Mouse (Mus musculus) limb, embryonic 14.5 days (tissue): ENCODE results near the gene Elmo1. TPM values are rescaled to one million over a fixed set of nuclear protein-coding genes. Genes with fewer than 3 reads are reported as not detected.
A peak's percentile ranks its signal among the peaks of the same experiment; 100 is the strongest.

ENCODE experiments used
- ATAC-seq: fragments of 200-750 bp; cut with Nextera tagmentation; 2 replicates; pipeline ENCODE4 v1.8.0; 2017; ENCODE audit warnings: low read depth, moderate number of reproducible peaks, moderate TSS enrichment; ENCODE audit not compliant: low FRiP score
- DNase-seq: peaks from one replicate; pipeline ENCODE4 v3.0.0-alpha.2; 2015; ENCODE audit warnings: low spot score
- H3K27ac ChIP-seq: fragments of 300-500 bp; sonication (generic); replicated peaks from 2 replicates; pipeline ENCODE4 v1.5.1; 2014; ENCODE audit warnings: low read depth, mild to moderate bottlenecking, low read length, moderate library complexity, mixed read lengths
- H3K27me3 ChIP-seq: fragments of 300-500 bp; sonication (generic); 2 replicates; pipeline ENCODE4 v1.6.1; 2014; ENCODE audit warnings: low read length, mixed read lengths; ENCODE audit not compliant: control insufficient read depth, insufficient read depth
- H3K36me3 ChIP-seq: fragments of 300-500 bp; sonication (generic); 2 replicates; pipeline ENCODE4 v1.6.1; 2014; ENCODE audit warnings: mild to moderate bottlenecking, low read length, moderate library complexity, mixed read lengths; ENCODE audit not compliant: control insufficient read depth, insufficient read depth
- H3K4me1 ChIP-seq: fragments of 300-500 bp; sonication (generic); 2 replicates; pipeline ENCODE4 v1.6.1; 2014; ENCODE audit warnings: antibody characterized with exemption, low read length, mixed read lengths; ENCODE audit not compliant: control insufficient read depth, insufficient read depth
- H3K4me2 ChIP-seq: fragments of 300-500 bp; sonication (generic); replicated peaks from 2 replicates; pipeline ENCODE4 v1.6.1; 2014; ENCODE audit warnings: low read depth, mild to moderate bottlenecking, low read length, moderate library complexity; ENCODE audit not compliant: severe bottlenecking
- H3K4me3 ChIP-seq: fragments of 300-500 bp; sonication (generic); replicated peaks from 2 replicates; pipeline ENCODE4 v1.5.1; 2014; ENCODE audit warnings: low read length
- H3K9ac ChIP-seq: fragments of 300-500 bp; sonication (generic); 2 replicates; pipeline ENCODE4 v1.6.1; 2014; ENCODE audit warnings: mild to moderate bottlenecking, low read depth, low read length, moderate library complexity; ENCODE audit not compliant: severe bottlenecking
- H3K9me3 ChIP-seq: fragments of 300-500 bp; sonication (generic); 2 replicates; pipeline ENCODE4 v1.6.1; 2016; ENCODE audit warnings: low read length; ENCODE audit not compliant: control insufficient read depth
- POLR2A ChIP-seq: fragments of 200-500 bp; IDR thresholded peaks from 2 replicates; pipeline ENCODE4 v1.8.0; 2012; ENCODE audit warnings: inconsistent platforms, mild to moderate bottlenecking, moderate library complexity, borderline replicate concordance; ENCODE audit not compliant: insufficient read depth, insufficient read length; ENCODE audit errors: extremely low read depth
- WGBS: fragments of 180-500 bp; shearing (Covaris S2); extraction: QIAGEN DNeasy Blood & Tissue Kit; methylation state at CpG from one replicate; pipeline ENCODE4 v1.1.7; 2014; 5-methylcytosine and 5-hydroxymethylcytosine counted together
- polyA plus RNA-seq, 2 experiments: library from polyadenylated mRNA; depleted of rRNA in 1 of 2; stranded (reverse) in 1 of 2; unstranded in 1 of 2; fragments of >200 nt; fragmentation: Nextera tagmentation in 1 of 2; extraction: Ambion mirVana in 1 of 2; gene quantifications; 2 replicates each; pipeline versions ENCODE4 v1.2.1 to v1.2.3; 2012 to 2014

Gene Elmo1
- polyA plus RNA-seq, 2 experiments: 12.8 TPM

GRCm38 (mm10) chr13:20131322-20131997 is 41.1 kb downstream of the Elmo1 start:
- DNase-seq (no peak), ATAC-seq (no peak)
- Histone ChIP-seq H3K4me3 (no peak overlapping the region), H3K4me2 (no peak overlapping the region), H3K27ac (no peak overlapping the region), H3K9me3 (no peaks in the 10 kb centered on the region), H3K27me3 (no peaks in the 10 kb centered on the region), H3K36me3 (no peaks in the 10 kb centered on the region), H3K9ac (no peak overlapping the region), H3K4me1 (peaks cover 19% of the 10 kb centered on the region)
- no peak for TF ChIP-seq POLR2A
- 89% methylated on average over 5 of the region's 5 CpGs for WGBS

DNA sequence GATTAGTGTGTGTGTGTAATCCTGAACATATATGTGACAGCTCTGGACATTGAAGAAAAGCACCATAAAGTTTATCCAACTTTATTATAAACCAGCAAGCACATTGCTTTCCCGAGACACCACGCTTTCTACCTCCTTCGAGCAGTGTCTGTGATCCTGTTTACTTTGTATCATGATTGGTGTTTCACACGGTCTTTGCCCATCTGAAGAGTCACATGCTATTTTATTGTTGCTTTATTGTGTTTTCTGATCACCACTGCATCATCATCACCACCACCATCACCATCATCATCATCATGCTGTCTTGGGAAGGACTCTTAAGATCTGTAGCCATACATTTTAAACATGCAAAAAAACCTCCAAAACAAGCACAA is 41.6 kb downstream of the Elmo1 start:
- no peak for ATAC-seq
- 82% methylated on average over 4 of the region's 4 CpGs for WGBS
- no peak overlapping the region for H3K4me2 ChIP-seq
- no peaks in the 10 kb centered on the region for H3K36me3 ChIP-seq
- no peaks in the 10 kb centered on the region for H3K27me3 ChIP-seq
- H3K27ac ChIP-seq: no peak overlapping the region
- TF ChIP-seq POLR2A: no peak
- H3K9ac ChIP-seq: no peak overlapping the region
- no peaks in the 10 kb centered on the region for H3K9me3 ChIP-seq
- DNase-seq: no peak
- no peak overlapping the region for H3K4me3 ChIP-seq
- peaks cover 20% of the 10 kb centered on the region for H3K4me1 ChIP-seq

- WGBS: 40% methylated on average over 6 of the region's 6 CpGs
- Histone ChIP-seq H3K9ac (no peak overlapping the region), H3K36me3 (no peaks in the 10 kb centered on the region), H3K9me3 (no peaks in the 10 kb centered on the region), H3K4me3 (no peak overlapping the region), H3K4me2 (no peak overlapping the region), H3K4me1 (peaks cover 37% of the 10 kb centered on the region), H3K27ac (peak overlapping the region; percentile 33; the same call in 1 of the 2 replicates), H3K27me3 (no peaks in the 10 kb centered on the region)
- TF ChIP-seq POLR2A: no peak
- no peak for DNase-seq
- ATAC-seq: no peak
Observed at GRCm38 (mm10) chr13:20133602-20134394, 43.4 kb downstream of the Elmo1 start.

DNA sequence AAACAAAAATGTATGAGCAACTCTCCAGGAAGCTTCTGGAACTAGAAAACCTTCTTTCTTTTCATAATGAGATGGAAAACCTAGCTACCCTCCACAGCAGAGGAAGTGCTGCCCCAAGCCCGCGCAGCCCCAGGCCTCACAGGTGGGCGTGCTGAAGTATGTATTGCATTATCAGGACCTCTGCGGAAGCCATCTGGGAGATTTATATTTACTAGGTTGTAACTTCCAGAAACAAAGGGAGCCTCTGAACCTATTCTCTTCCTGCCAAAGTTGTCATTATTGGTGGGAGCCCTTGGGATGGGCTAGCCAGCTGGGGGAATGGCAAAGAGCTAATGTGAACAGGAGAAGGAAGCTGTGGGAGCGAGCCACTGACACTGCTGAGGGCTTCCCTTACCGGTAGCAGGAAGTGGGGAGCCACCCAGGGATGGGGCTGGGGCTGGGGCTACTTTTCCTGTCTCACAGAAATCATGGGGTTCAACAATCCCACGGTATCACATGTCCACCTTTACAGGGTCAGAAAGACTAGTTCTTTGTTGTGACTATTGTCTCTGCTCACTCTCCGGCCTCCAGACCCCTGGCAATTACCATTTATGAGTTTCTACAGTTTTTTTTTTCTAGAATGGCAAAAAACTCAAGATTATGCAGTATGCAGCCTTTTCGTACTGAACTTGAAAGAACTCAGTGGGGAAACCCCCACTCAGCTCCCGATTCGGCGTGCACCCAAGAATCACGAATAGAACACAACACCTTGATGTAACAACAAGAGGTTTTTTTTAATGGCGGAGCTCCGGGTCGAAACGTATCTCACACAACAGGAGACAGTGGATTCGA is 44.2 kb downstream of the Elmo1 start:
- ATAC-seq: no peak
- Histone ChIP-seq H3K27me3 (no peaks in the 10 kb centered on the region), H3K36me3 (no peaks in the 10 kb centered on the region), H3K9me3 (no peaks in the 10 kb centered on the region), H3K4me3 (no peak overlapping the region), H3K27ac (peak overlapping the region; percentile 33; the same call in 1 of the 2 replicates), H3K4me1 (peaks cover 44% of the 10 kb centered on the region), H3K9ac (no peak overlapping the region), H3K4me2 (no peak overlapping the region)
- 51% methylated on average over 18 of the region's 18 CpGs for WGBS
- no peak for DNase-seq
- no peak for TF ChIP-seq POLR2A

DNA sequence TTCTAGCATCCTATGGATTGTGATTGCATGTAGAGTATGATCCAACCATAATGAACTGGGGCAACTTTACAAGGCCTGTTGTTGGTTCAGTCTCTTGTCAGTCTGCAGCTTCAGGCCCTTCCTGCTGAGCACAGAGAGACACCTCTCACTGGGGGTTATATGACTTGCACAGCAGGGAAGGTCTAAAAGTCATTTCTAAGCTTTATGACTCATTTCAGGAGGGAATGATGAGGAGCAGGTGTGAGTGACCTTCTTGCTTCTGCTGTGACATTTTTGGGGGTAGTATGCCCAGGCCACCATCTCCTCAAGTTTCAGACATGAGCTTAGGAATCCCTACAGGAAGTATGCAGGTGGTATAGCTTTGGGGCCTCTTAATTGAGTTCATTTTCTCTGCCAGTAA is 46.4 kb downstream of the Elmo1 start:
- Histone ChIP-seq H3K4me3 (no peak overlapping the region), H3K4me1 (peaks cover 47% of the 10 kb centered on the region), H3K9me3 (no peaks in the 10 kb centered on the region), H3K27me3 (no peaks in the 10 kb centered on the region), H3K27ac (no peak overlapping the region), H3K4me2 (no peak overlapping the region), H3K9ac (no peak overlapping the region), H3K36me3 (no peaks in the 10 kb centered on the region)
- no peak for DNase-seq
- ATAC-seq: no peak
- no peak for TF ChIP-seq POLR2A
